Mouse (Mus musculus) ES-E14 (cell line): ENCODE measurements around the gene St3gal4. TPM values are rescaled to one million over a fixed set of nuclear protein-coding genes. Genes with fewer than 3 reads are reported as not detected.

ENCODE experiments used
- DNase-seq: peaks from one replicate; pipeline ENCODE4 v3.0.0-alpha.2; 2013; ENCODE audit warnings: low read depth, low spot score
- H3K27ac ChIP-seq: 2 replicates; pipeline ENCODE4 v1.5.1; 2012; ENCODE audit warnings: low read depth, mild to moderate bottlenecking, low read length, moderate library complexity, mixed read lengths; ENCODE audit not compliant: poor library complexity, insufficient read depth, severe bottlenecking
- H3K36me3 ChIP-seq: 2 replicates; pipeline ENCODE4 v1.6.1; 2012; ENCODE audit warnings: mild to moderate bottlenecking, low read length, moderate library complexity, mixed read lengths; ENCODE audit not compliant: control insufficient read depth, poor library complexity, insufficient read depth, severe bottlenecking
- H3K4me1 ChIP-seq, 2 experiments: fragments of 150-350 bp in 1 of 2; sonication (generic) in 1 of 2; 2 replicates each; pipeline ENCODE4 v1.6.1; 2012; ENCODE audit warnings: low read length in 2 of 2, mild to moderate bottlenecking in 1 of 2, mixed read lengths in 1 of 2; ENCODE audit not compliant: control insufficient read depth in 2 of 2, insufficient read depth in 2 of 2, poor library complexity in 1 of 2
- H3K4me3 ChIP-seq, 2 experiments: fragments of 150-350 bp in 1 of 2; sonication (generic) in 1 of 2; 2 replicates each; pipeline ENCODE4 v1.5.1; 2012; ENCODE audit warnings: low read length in 2 of 2, low read depth in 1 of 2, mild to moderate bottlenecking in 1 of 2, mixed read lengths in 1 of 2; ENCODE audit not compliant: insufficient read depth in 1 of 2, poor library complexity in 1 of 2, severe bottlenecking in 1 of 2
- H3K9ac ChIP-seq: 2 replicates; pipeline ENCODE4 v1.6.1; 2012; ENCODE audit warnings: low read depth, mild to moderate bottlenecking, low read length, mixed read lengths; ENCODE audit not compliant: poor library complexity, insufficient read depth, severe bottlenecking
- H3K9me3 ChIP-seq: fragments of 150-350 bp; sonication (generic); 2 replicates; pipeline ENCODE4 v1.6.1; 2012; ENCODE audit warnings: low read depth, mild to moderate bottlenecking, low read length; ENCODE audit not compliant: control insufficient read depth, insufficient read depth
- CHD2 ChIP-seq: IDR thresholded peaks from 2 replicates; pipeline ENCODE4 v1.6.1; 2014; ENCODE audit warnings: mild to moderate bottlenecking, low read depth, low read length, inconsistent platforms
- HCFC1 ChIP-seq: IDR thresholded peaks from 2 replicates; pipeline ENCODE4 v1.6.1; 2012; ENCODE audit warnings: low read length, inconsistent platforms, borderline replicate concordance; ENCODE audit not compliant: insufficient read depth
- MAFK ChIP-seq: IDR thresholded peaks from 2 replicates; pipeline ENCODE4 v1.6.1; 2014; ENCODE audit warnings: mild to moderate bottlenecking, low read depth, low read length, inconsistent platforms; ENCODE audit not compliant: insufficient read depth
- ZC3H11A ChIP-seq: IDR thresholded peaks from 2 replicates; pipeline ENCODE4 v1.6.1; 2012; ENCODE audit warnings: low read depth, mild to moderate bottlenecking, inconsistent platforms, low read length, borderline replicate concordance
- ZNF384 ChIP-seq: IDR thresholded peaks from 2 replicates; pipeline ENCODE4 v1.6.1; 2012; ENCODE audit warnings: low read depth, low read length, inconsistent platforms
- in situ Hi-C, 2 experiments: fragments of 600-800 bp; cut with MboI; formaldehyde crosslinking; loops; one replicate each; pipeline ENCODE4 v1.15.1; 2025; ENCODE audit warnings: low sequenced_read_pairs in 2 of 2, inconsistent platforms in 1 of 2; ENCODE audit not compliant: unreplicated experiment in 2 of 2
- total RNA-seq: library from RNA; depleted of rRNA; stranded (reverse); fragments of 300-350 nt; gene quantifications from 2 replicates; pipeline ENCODE4 v1.2.3, GENCODE M21; 2012

Gene St3gal4
- total RNA-seq, 1 experiment = 9.7 TPM

GRCm38 (mm10) chr9:35145118-35145517 lies 26.1 kb upstream of the St3gal4 start:
- no peak for TF ChIP-seq MAFK
- TF ChIP-seq ZC3H11A = no peak
- no peak for DNase-seq
- H3K36me3 ChIP-seq = no peaks in the 10 kb centered on the region; the same call in 1 of the 2 replicates
- H3K4me3 ChIP-seq = no peak overlapping the region
- H3K27ac ChIP-seq = no peak overlapping the region
- 0 out of 4 replicates have a peak, but pooled peaks cover 0 to 2% of the 10 kb centered on the region in 2 experiments for H3K4me1 ChIP-seq
- H3K9ac ChIP-seq = no peak overlapping the region
- H3K9me3 ChIP-seq = no peaks in the 10 kb centered on the region
- in situ Hi-C loops = no loop called here

DNA sequence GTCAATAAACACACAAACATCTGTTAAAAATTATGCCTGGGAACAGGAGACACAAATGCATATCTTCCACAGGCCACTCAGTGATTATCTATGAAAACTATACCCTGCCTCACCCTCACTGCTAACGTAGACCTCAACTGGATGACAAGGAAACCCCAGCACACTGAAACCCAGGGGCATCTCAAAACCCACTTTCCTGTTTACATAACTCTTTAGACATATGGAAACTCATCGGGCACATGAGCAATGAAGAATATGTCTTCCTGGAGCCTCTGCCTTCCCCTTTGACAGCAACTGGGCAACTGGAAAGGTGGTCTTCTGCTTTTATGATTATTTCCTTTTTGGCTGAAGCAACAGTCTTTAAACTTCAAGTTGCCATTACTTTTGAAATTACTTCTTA lies 23.2 kb upstream of the St3gal4 start:
- H3K4me1 ChIP-seq = peaks cover 0 to 4% of the 10 kb centered on the region in 2 experiments; a peak in 2 of 4 replicates
- no peak for DNase-seq
- in situ Hi-C loops = no loop called here

GRCm38 (mm10) chr9:35139231-35139744 lies 20.2 kb upstream of the St3gal4 start:
- Histone ChIP-seq H3K4me1 (peaks cover 0 to 4% of the 10 kb centered on the region in 2 experiments; a peak in 3 of 4 replicates), H3K9me3 (no peaks in the 10 kb centered on the region), H3K4me3 (no peak overlapping the region), H3K36me3 (peaks cover 4% of the 10 kb centered on the region; the same call in 1 of the 2 replicates), H3K9ac (no peak overlapping the region), H3K27ac (no peak overlapping the region)
- in situ Hi-C loops = no loop called here
- no peak for DNase-seq
- TF ChIP-seq CHD2 (no peak), ZC3H11A (no peak), MAFK (no peak), ZNF384 (no peak), HCFC1 (no peak)

More for the DNA sequence above, 23.2 kb upstream of the St3gal4 start:
- Histone ChIP-seq H3K36me3 (no peaks in the 10 kb centered on the region; the same call in 1 of the 2 replicates), H3K4me3 (no peak overlapping the region), H3K27ac (no peak overlapping the region), H3K9ac (no peak overlapping the region), H3K9me3 (no peaks in the 10 kb centered on the region)
- no peak for TF ChIP-seq ZC3H11A

- in situ Hi-C loops = no loop called here
- H3K27ac ChIP-seq = no peak overlapping the region
Measured at GRCm38 (mm10) chr9:35138029-35138428, 19.0 kb upstream of the St3gal4 start.

GRCm38 (mm10) chr9:35135575-35135974 lies 16.5 kb upstream of the St3gal4 start:
- Histone ChIP-seq H3K9me3 (no peaks in the 10 kb centered on the region), H3K4me1 (peaks cover 0 to 2% of the 10 kb centered on the region in 2 experiments; a peak in 3 of 4 replicates), H3K9ac (no peak overlapping the region), H3K36me3 (peaks cover 4% of the 10 kb centered on the region; the same call in 1 of the 2 replicates), H3K27ac (no peak overlapping the region), H3K4me3 (no peak overlapping the region)
- in situ Hi-C loops = no loop called here
- no peak for DNase-seq
- TF ChIP-seq CHD2 (no peak), HCFC1 (no peak), MAFK (no peak), ZNF384 (no peak), ZC3H11A (no peak)

More at GRCm38 (mm10) chr9:35138029-35138428, 19.0 kb upstream of the St3gal4 start:
- H3K4me3 ChIP-seq = no peak overlapping the region
- no peak overlapping the region for H3K9ac ChIP-seq
- H3K4me1 ChIP-seq = peaks cover 0 to 4% of the 10 kb centered on the region in 2 experiments; a peak in 3 of 4 replicates
- DNase-seq = no peak
- peaks cover 4% of the 10 kb centered on the region; the same call in 1 of the 2 replicates for H3K36me3 ChIP-seq
- TF ChIP-seq ZNF384 (no peak), HCFC1 (no peak), MAFK (no peak), ZC3H11A (no peak), CHD2 (no peak)
- no peaks in the 10 kb centered on the region for H3K9me3 ChIP-seq
